Comparison of ENCODE assay signal across 13 mouse cellular contexts in the genomic region with DNA sequence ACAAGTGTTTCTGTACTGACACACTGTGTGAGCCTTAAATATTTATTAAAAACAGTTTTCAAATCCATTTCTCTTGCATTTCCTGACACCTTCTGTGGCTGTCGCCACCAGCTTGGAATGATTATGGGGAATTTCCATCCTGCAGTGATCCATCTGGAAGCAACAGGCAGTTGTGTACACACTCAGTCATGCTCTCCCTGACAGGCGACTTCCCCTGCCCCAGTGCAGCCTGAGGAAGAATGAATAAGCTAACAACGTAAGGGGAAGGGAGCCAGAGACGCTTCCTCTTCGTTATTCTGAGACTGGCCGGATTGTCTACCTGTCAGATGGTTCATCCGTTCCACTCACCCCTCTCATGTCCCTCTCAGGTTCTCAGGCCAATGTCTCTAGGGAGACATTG. TPM values are rescaled to one million over a fixed set of nuclear protein-coding genes. Genes with fewer than 3 reads are reported as not detected.
A peak's percentile ranks its signal among the peaks of the same experiment; 100 is the strongest.
DNase-seq lines count a peak whose midpoint lies in the region; ATAC-seq lines count a peak whose summit lies in the region.
"Had no signal": no experiment of that assay in that cellular context is flagged by ENCODE, and none has a peak within 500 bp of the region (broad histone marks: within the 10 kb centered on the region; RNA-seq: fewer than 3 reads in every experiment).

No protein-coding gene starts in this region.

- no peak overlapping the region for H3K9ac ChIP-seq in hindbrain, embryonic 16.5 days (ENCODE audit: low read depth, low read length)
- H3K9ac ChIP-seq in hindbrain, embryonic 12.5 days = no peak overlapping the region
- H3K9ac ChIP-seq in intestine, embryonic 15.5 days = no peak overlapping the region
- H3K9ac ChIP-seq: forebrain, embryonic 15.5 days had no signal

- H3K36me3 ChIP-seq in hindbrain, embryonic 16.5 days (ENCODE audit: control insufficient read depth, insufficient read depth, low read length) = no peaks in the 10 kb centered on the region
- no peaks in the 10 kb centered on the region for H3K36me3 ChIP-seq in hindbrain, embryonic 12.5 days
- no peaks in the 10 kb centered on the region for H3K36me3 ChIP-seq in intestine, embryonic 15.5 days
- H3K36me3 ChIP-seq: forebrain, embryonic 15.5 days had no signal

- H3K27me3 ChIP-seq in hindbrain, embryonic 16.5 days (replicated peaks; ENCODE audit: control insufficient read depth, insufficient read depth, low read length) = no peaks in the 10 kb centered on the region
- peaks cover 2% of the 10 kb centered on the region; the same call in 1 of the 2 replicates for H3K27me3 ChIP-seq in hindbrain, embryonic 12.5 days
- H3K27me3 ChIP-seq in intestine, embryonic 15.5 days (replicated peaks) = no peaks in the 10 kb centered on the region
- H3K27me3 ChIP-seq: forebrain, embryonic 15.5 days had no signal

- H3K4me3 ChIP-seq in hindbrain, embryonic 16.5 days (ENCODE audit: low read length) = no peak overlapping the region
- no peak overlapping the region for H3K4me3 ChIP-seq in hindbrain, embryonic 12.5 days
- H3K4me3 ChIP-seq in intestine, embryonic 15.5 days (replicated peaks) = no peak overlapping the region
- H3K4me3 ChIP-seq: forebrain, embryonic 15.5 days had no signal

- H3K9me3 ChIP-seq in hindbrain, embryonic 16.5 days (ENCODE audit: control insufficient read depth, low read length) = no peaks in the 10 kb centered on the region
- H3K9me3 ChIP-seq in hindbrain, embryonic 12.5 days (replicated peaks) = no peaks in the 10 kb centered on the region
- no peaks in the 10 kb centered on the region for H3K9me3 ChIP-seq in intestine, embryonic 15.5 days
- H3K9me3 ChIP-seq: forebrain, embryonic 15.5 days had no signal

- 47% methylated on average over 7 of the region's 7 CpGs for WGBS in hindbrain, embryonic 16.5 days
- 52% methylated on average over 7 of the region's 7 CpGs for WGBS in hindbrain, embryonic 12.5 days
- WGBS in intestine, embryonic 15.5 days = 6% methylated on average over 7 of the region's 7 CpGs

- H3K4me1 ChIP-seq in hindbrain, embryonic 16.5 days (ENCODE audit: control insufficient read depth, insufficient read depth, low read depth, low read length) = no peaks in the 10 kb centered on the region
- no peaks in the 10 kb centered on the region for H3K4me1 ChIP-seq in hindbrain, embryonic 12.5 days
- peaks cover 3% of the 10 kb centered on the region for H3K4me1 ChIP-seq in intestine, embryonic 15.5 days (replicated peaks)

- ATAC-seq in hindbrain, embryonic 16.5 days = peak; percentile 34; the same call in 1 of the 2 replicates
- ATAC-seq in hindbrain, embryonic 12.5 days (ENCODE audit: low FRiP score) = no peak
- peak; percentile 83 for ATAC-seq in intestine, embryonic 15.5 days
- ATAC-seq in megakaryocyte, adult 5-6 weeks (ENCODE audit: poor library complexity, severe bottlenecking) = peak; percentile 73
- ATAC-seq in monocyte, adult 5-6 weeks (replicated peaks; ENCODE audit: insufficient number of reproducible peaks, low FRiP score, low TSS enrichment, poor library complexity, severe bottlenecking) = no peak
- ATAC-seq: midbrain, embryonic 16.5 days; Patski had no signal

- H3K4me2 ChIP-seq in hindbrain, embryonic 16.5 days (ENCODE audit: low read length) = no peak overlapping the region
- no peak overlapping the region for H3K4me2 ChIP-seq in hindbrain, embryonic 12.5 days (replicated peaks)
- H3K4me2 ChIP-seq in intestine, embryonic 15.5 days (replicated peaks) = peak overlapping the region; percentile 15; the same call in 1 of the 2 replicates
- H3K4me2 ChIP-seq: forebrain, embryonic 15.5 days had no signal

- DNase-seq in embryo, embryonic 10.5 days (ENCODE audit: low spot score) = peak; percentile 57
- no peak for DNase-seq in spleen, postnatal 4 days (ENCODE audit: low spot score in 2 of 2)
- DNase-seq in gastrocnemius, postnatal 25 days = no peak
- DNase-seq: cerebellum, adult 8-10 months; thymus, postnatal 14 days had no signal

- H3K27ac ChIP-seq in hindbrain, embryonic 16.5 days (ENCODE audit: low read depth, low read length) = no peak overlapping the region
- H3K27ac ChIP-seq in hindbrain, embryonic 12.5 days = no peak overlapping the region
- H3K27ac ChIP-seq in intestine, embryonic 15.5 days = peak overlapping the region; percentile 32; the same call in 1 of the 2 replicates
- H3K27ac ChIP-seq: forebrain, embryonic 15.5 days had no signal

RNA-seq across cellular contexts. Expression of a gene that starts 4.6 kb away (rescaled TPM):
- 7.2 and 7.6 TPM in 2 replicates for polyA plus RNA-seq in hindbrain, embryonic 16.5 days (2015; fragmentation: Nextera tagmentation; extraction: Ambion mirVana)
- 7.9 and 9.8 TPM in 2 replicates for polyA plus RNA-seq in hindbrain, embryonic 12.5 days (2016; fragmentation: Nextera tagmentation; extraction: Ambion mirVana)
- 2.3 and 2.5 TPM in 2 replicates for polyA plus RNA-seq in intestine, embryonic 15.5 days (2015; fragmentation: Nextera tagmentation; extraction: Ambion mirVana)
- 0.50 and 0.78 TPM in 2 replicates for total RNA-seq in megakaryocyte, adult 5-6 weeks (2015)
- 5.5 and 9.8 TPM in 2 replicates for total RNA-seq in megakaryocyte, adult 5-6 weeks (2017)
- 3.7 to 9.0 TPM (median 6.8 TPM) in 3 replicates for total RNA-seq in monocyte, adult 5-6 weeks (2017)
- total RNA-seq in gastrocnemius, postnatal 25 days (2021) = under 1 TPM; 0.33 to 0.94 TPM

Comparison
In these comparisons a context has a peak if more than half of its experiments do, and no peak if none do; other contexts are left out.
1. ATAC-seq: peak in hindbrain, embryonic 16.5 days (single experiment), intestine, embryonic 15.5 days (single experiment) and megakaryocyte, adult 5-6 weeks (single experiment); none in hindbrain, embryonic 12.5 days (single experiment) and monocyte, adult 5-6 weeks (single experiment).